Mouse (Mus musculus) testis, adult 2 months (tissue): ENCODE data around the gene Mblac1.

ENCODE experiments used
- CTCF ChIP-seq: fragments of 200-500 bp; IDR thresholded peaks from 2 replicates; pipeline ENCODE4 v1.5.1; 2012; ENCODE audit warnings: low read depth, mild to moderate bottlenecking, inconsistent platforms, low read length, moderate library complexity; ENCODE audit not compliant: control insufficient read depth, insufficient read depth, insufficient replicate concordance
- POLR2A ChIP-seq: fragments of 200-500 bp; IDR thresholded peaks from 2 replicates; pipeline ENCODE4 v1.6.1; 2012; ENCODE audit warnings: low read depth, mild to moderate bottlenecking, inconsistent platforms, low read length, moderate library complexity; ENCODE audit not compliant: control insufficient read depth

DNA sequence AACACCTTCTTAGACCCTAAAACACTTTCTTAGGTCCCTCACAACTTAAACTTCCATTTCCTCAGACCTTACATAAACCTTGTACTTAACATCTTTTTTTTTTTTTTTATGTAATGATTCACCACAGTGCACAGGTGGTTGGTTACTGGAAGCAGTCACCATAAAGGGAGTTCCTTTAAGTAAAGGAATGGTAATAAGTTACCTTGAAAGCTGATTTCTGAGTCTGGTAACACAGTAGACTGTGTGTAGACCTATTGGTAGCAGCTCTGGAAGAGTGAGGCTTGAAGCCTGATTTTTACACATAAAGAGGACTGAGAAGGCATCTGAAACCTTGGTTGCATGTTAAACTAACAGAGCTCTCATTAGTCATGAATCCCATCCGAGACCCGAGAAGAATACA is 25.8 kb downstream of the Mblac1 start:
- TF ChIP-seq CTCF (no peak), POLR2A (no peak)
